Mouse (Mus musculus): ENCODE data around the gene Ccr10.

- TF ChIP-seq CTCF (IDR thresholded peaks at IDR 0.05; ENCODE audit: borderline replicate concordance, insufficient read depth, low read depth, low read length) (no peak), POLR2A (IDR thresholded peaks at IDR 0.05; ENCODE audit: borderline replicate concordance, insufficient read depth, low read length) (no peak)
Measured at GRCm38 (mm10) chr11:101163476-101164350, 11.5 kb downstream of the Ccr10 start.

Data from cerebellum, adult 2 months (tissue).